Mouse (Mus musculus) intestine, postnatal 0 days (tissue): Measurements from ENCODE around the gene C6. TPM values are rescaled to one million over a fixed set of nuclear protein-coding genes. Genes with fewer than 3 reads are reported as not detected.

Experiments used
- ATAC-seq: fragments of 200-750 bp; cut with Nextera tagmentation; 2 replicates; pipeline ENCODE4 v1.8.0; 2017; ENCODE audit warnings: mild to moderate bottlenecking, moderate TSS enrichment, moderate library complexity
- H3K27ac ChIP-seq: fragments of 300-500 bp; sonication (generic); 2 replicates; pipeline ENCODE4 v1.5.1; 2014; ENCODE audit warnings: mild to moderate bottlenecking, low read depth, low read length, moderate library complexity
- H3K27me3 ChIP-seq: fragments of 300-500 bp; sonication (generic); replicated peaks from 2 replicates; pipeline ENCODE4 v1.6.1; 2014; ENCODE audit warnings: low read length, mixed read lengths; ENCODE audit not compliant: control insufficient read depth, insufficient read depth
- H3K36me3 ChIP-seq: fragments of 300-500 bp; sonication (generic); 2 replicates; pipeline ENCODE4 v1.6.1; 2014; ENCODE audit warnings: mild to moderate bottlenecking, moderate library complexity; ENCODE audit not compliant: control insufficient read depth, insufficient read depth
- H3K4me1 ChIP-seq: fragments of 300-500 bp; sonication (generic); replicated peaks from 2 replicates; pipeline ENCODE4 v1.6.1; 2014; ENCODE audit warnings: antibody characterized with exemption, low read length, mixed read lengths; ENCODE audit not compliant: control insufficient read depth, insufficient read depth
- H3K4me2 ChIP-seq: fragments of 300-500 bp; sonication (generic); replicated peaks from 2 replicates; pipeline ENCODE4 v1.6.1; 2014; ENCODE audit warnings: low read depth, mild to moderate bottlenecking, moderate library complexity
- H3K4me3 ChIP-seq: fragments of 300-500 bp; sonication (generic); 2 replicates; pipeline ENCODE4 v1.5.1; 2014; ENCODE audit warnings: low read depth, low read length
- H3K9ac ChIP-seq: fragments of 300-500 bp; sonication (generic); 2 replicates; pipeline ENCODE4 v1.6.1; 2014; ENCODE audit warnings: mild to moderate bottlenecking, low read depth, low read length
- H3K9me3 ChIP-seq: fragments of 300-500 bp; sonication (generic); 2 replicates; pipeline ENCODE4 v1.6.1; 2016; ENCODE audit warnings: mixed run types; ENCODE audit not compliant: control insufficient read depth
- CTCF ChIP-seq: sonication (generic); IDR thresholded peaks from 2 replicates; pipeline ENCODE4 v1.5.1; 2016; ENCODE audit warnings: low read depth, mild to moderate bottlenecking, control low read depth, antibody characterized with exemption, moderate library complexity
- WGBS: fragments of 180-500 bp; shearing (Covaris S2); extraction: QIAGEN DNeasy Blood & Tissue Kit; methylation state at CpG from one replicate; pipeline ENCODE4 v1.1.7; 2014; 5-methylcytosine and 5-hydroxymethylcytosine counted together
- polyA plus RNA-seq: library from polyadenylated mRNA; unstranded; fragments of >200 nt; fragmentation: Nextera tagmentation; extraction: Ambion mirVana; gene quantifications from 2 replicates; pipeline ENCODE4 v1.2.1, GENCODE M21; 2015

C6 gene
- polyA plus RNA-seq, 1 experiment from 2014 or later = 1.1 TPM

- no peaks in the 10 kb centered on the region for H3K27me3 ChIP-seq
- WGBS = 76% methylated on average over 1 of the region's 1 CpGs
- no peaks in the 10 kb centered on the region for H3K9me3 ChIP-seq
- H3K4me1 ChIP-seq = no peaks in the 10 kb centered on the region
- no peak overlapping the region for H3K9ac ChIP-seq
- no peak for TF ChIP-seq CTCF
- ATAC-seq = no peak
- no peak overlapping the region for H3K4me2 ChIP-seq
- H3K36me3 ChIP-seq = no peaks in the 10 kb centered on the region
- no peak overlapping the region for H3K4me3 ChIP-seq
- no peak overlapping the region for H3K27ac ChIP-seq
Observed at GRCm38 (mm10) chr15:4821161-4821560, 94.2 kb downstream of the C6 start.

- no peak for ATAC-seq
- no peak overlapping the region for H3K9ac ChIP-seq
- no peaks in the 10 kb centered on the region for H3K36me3 ChIP-seq
- H3K27ac ChIP-seq = no peak overlapping the region
- no peaks in the 10 kb centered on the region for H3K27me3 ChIP-seq
- H3K9me3 ChIP-seq = no peaks in the 10 kb centered on the region
- no peak overlapping the region for H3K4me3 ChIP-seq
- no peak for TF ChIP-seq CTCF
- no peak overlapping the region for H3K4me2 ChIP-seq
- H3K4me1 ChIP-seq = no peaks in the 10 kb centered on the region
- 90% methylated on average over 8 of the region's 8 CpGs for WGBS
Observed at GRCm38 (mm10) chr15:4821824-4822223, 94.8 kb downstream of the C6 start.

GRCm38 (mm10) chr15:4827736-4828135 is 100.8 kb downstream of the C6 start:
- H3K9me3 ChIP-seq = no peaks in the 10 kb centered on the region
- no peaks in the 10 kb centered on the region for H3K36me3 ChIP-seq
- H3K4me2 ChIP-seq = no peak overlapping the region
- no peaks in the 10 kb centered on the region for H3K4me1 ChIP-seq
- no peaks in the 10 kb centered on the region for H3K27me3 ChIP-seq
- no peak overlapping the region for H3K27ac ChIP-seq
- ATAC-seq = no peak
- H3K9ac ChIP-seq = no peak overlapping the region
- H3K4me3 ChIP-seq = no peak overlapping the region
- TF ChIP-seq CTCF = no peak

GRCm38 (mm10) chr15:4836354-4836753 is 109.4 kb downstream of the C6 start:
- Histone ChIP-seq H3K4me2 (no peak overlapping the region), H3K4me3 (no peak overlapping the region), H3K27ac (no peak overlapping the region), H3K4me1 (no peaks in the 10 kb centered on the region), H3K9ac (no peak overlapping the region), H3K36me3 (no peaks in the 10 kb centered on the region), H3K9me3 (no peaks in the 10 kb centered on the region), H3K27me3 (no peaks in the 10 kb centered on the region)
- no peak for ATAC-seq
- WGBS = 80% methylated on average over 3 of the region's 3 CpGs
- TF ChIP-seq CTCF = no peak

- H3K27ac ChIP-seq = no peak overlapping the region
- WGBS = 76% methylated on average over 1 of the region's 1 CpGs
- no peaks in the 10 kb centered on the region for H3K27me3 ChIP-seq
- ATAC-seq = no peak
- H3K9me3 ChIP-seq = no peaks in the 10 kb centered on the region
- H3K9ac ChIP-seq = no peak overlapping the region
- H3K4me3 ChIP-seq = no peak overlapping the region
- H3K36me3 ChIP-seq = no peaks in the 10 kb centered on the region
- no peak for TF ChIP-seq CTCF
- H3K4me1 ChIP-seq = no peaks in the 10 kb centered on the region
- H3K4me2 ChIP-seq = no peak overlapping the region
Observed at GRCm38 (mm10) chr15:4850015-4850414, 123.0 kb downstream of the C6 start.

Other genes with a start within 250 kb of the C6 start
- gene Mroh2b, start 171.6 kb downstream of the C6 start, polyA plus RNA-seq = not detected in 2 replicates